Mouse (Mus musculus): Measurements from ENCODE around the gene Dgkz.

Gene Dgkz

DNA sequence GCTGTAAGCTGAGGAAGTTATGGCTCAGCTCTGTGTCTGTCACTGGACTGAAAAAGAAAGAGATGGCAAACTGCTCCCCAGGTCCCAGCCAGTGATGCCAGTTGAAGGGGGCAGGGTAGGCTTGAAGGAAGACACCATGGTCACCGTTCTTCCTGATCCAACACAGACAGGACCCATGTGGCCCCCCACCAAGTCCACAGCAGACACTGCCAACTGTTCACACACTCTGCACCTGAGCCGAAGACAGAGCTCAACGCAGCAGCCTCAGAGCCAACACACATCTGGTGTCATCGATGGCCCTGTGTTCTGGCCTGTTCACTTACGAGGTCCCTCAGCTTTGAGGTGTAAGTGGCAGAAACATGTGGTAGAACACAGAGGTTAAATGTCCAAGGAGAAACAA lies 15.2 kb downstream of the Dgkz start:
- no peak for DNase-seq (ENCODE audit: low spot score)

DNA sequence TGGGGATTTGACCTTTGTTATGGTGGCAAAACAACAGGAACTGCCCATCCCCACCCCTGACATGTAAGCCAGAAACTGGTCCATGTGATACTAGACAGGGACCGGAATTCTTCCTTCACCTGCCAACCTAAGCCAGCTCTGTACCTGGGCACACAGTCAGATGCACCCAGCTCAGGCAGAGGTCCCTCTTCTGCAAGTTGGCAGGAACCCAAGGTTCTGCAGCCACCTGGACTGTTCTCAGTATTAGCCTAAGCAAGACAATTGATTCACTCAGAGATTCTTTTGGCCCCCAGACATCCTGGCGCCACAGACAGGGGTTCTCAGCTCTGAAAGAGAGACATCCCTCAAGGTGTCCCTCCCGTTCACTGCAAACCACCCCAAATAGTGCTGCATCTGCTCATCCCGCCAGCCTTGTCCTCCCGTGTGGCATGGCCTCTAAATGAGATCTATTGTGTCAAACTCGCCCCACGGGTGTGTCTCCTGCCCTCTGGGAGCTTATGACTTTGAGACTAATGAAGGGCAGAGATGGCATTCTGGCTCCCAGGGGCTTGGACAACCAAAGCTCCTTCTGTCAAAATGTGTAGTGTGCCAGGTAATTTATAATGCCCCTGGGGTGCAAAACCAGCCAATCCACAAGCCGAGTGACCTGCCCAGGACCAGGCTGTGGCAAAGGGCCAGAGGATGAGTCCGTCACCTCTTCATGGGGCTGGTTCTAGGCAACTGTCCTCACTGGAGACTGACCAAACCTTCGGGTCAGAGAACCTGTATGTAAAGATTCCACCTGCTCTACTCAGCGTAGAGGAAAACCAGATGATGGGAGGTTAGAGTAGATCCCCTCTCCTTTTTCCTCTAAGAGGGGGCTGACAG lies 15.9 kb downstream of the Dgkz start:
- no peak for DNase-seq (ENCODE audit: low spot score)

DNA sequence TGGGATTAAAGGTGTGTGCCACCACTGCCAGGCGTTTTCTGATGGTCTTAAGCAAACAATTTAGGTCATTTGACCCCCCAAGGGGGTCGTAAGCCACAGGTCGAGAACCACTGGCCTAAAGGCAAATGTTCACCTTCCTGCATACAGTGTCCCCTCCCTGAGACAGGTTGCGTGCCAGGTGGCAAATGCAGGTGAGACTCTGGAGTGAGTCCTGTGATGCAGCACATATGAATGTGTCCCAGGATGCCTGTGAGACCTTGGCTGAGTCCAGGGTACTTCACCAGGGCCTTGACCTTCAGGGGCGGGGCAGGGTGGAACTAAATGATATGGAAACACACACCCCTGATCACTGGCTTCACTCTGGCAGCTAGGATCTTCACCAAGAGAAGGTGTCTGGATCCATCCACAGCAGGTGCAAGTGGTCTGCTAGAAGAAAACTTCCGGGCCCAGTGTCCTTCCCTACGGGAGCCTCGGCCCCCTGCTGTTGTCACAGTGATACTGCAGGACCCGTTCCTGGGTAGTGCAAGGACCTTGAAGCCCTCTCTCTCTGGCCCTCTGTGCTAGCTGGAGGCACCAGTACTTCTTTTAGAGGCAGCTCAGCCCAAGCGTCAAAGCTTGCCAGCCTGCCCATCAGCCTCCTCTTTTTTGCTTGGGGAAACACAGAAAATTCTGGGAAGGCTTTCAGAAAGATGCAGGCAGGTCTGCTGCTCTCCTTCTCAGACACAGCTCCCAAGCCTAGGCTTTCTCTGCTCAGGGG lies 16.8 kb downstream of the Dgkz start:
- DNase-seq (ENCODE audit: low spot score), result no peak

DNA sequence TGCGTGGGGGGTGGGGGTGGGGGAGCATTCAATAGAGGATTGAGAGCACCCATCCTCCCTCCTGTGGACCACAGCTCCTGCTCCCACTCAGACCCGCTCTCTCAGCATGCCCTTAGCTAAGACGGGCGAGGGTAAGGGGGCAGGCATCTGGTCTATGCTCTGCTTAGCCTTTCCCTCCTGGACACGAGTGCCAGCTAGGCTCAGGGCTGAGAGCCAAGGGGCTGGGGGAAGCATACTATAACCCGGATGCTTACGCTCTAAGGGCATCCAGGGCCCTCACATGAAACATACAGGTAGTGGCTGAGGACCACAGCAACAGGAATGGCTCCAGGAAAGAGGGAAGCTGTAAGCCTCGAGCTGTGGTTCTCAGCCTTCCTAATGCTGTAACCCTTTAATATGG lies 17.6 kb downstream of the Dgkz start:
- no peak for DNase-seq (ENCODE audit: low spot score)

DNA sequence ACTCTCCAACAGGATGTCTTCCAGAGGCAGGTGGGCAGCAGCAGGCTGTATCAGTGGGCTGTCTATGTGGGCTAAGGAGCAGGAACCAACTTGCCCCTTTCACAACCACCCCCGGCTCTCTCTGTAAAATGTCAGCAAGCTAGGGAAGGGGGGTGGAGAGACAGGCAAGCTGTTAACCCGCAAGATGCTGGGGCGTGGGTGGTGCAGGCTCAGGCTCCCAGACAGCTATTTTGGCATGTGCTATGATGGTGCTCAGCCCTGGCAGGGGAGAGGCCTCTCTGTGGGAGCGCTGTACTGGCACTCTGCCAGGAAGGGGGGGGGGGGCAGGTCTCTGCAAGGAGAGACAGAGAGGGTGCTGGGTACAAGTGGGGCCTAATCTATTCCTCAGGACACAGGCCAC lies 18.6 kb downstream of the Dgkz start:
- DNase-seq (ENCODE audit: low spot score), result peak; percentile 89

DNA sequence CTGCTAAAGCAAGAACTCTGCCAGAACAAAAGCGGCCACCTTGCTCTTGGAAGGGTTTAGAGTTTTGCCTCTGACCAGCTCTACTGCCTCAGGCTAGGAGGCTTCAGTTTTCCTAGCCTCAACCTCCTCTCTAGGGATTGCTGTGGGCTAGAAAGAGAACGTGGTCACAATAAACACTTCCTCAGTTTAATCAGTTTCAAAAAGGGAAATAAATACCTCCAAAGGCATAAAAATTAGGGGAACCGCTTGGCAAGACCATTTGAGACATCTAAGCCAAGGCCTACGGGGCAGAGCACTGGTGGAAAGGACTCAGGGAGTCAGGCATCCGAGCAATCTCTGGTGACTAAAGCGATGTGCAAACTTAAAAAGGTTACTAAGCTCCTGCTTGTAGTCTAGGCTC lies 19.8 kb downstream of the Dgkz start:
- no peak for DNase-seq (ENCODE audit: low spot score)

DNA sequence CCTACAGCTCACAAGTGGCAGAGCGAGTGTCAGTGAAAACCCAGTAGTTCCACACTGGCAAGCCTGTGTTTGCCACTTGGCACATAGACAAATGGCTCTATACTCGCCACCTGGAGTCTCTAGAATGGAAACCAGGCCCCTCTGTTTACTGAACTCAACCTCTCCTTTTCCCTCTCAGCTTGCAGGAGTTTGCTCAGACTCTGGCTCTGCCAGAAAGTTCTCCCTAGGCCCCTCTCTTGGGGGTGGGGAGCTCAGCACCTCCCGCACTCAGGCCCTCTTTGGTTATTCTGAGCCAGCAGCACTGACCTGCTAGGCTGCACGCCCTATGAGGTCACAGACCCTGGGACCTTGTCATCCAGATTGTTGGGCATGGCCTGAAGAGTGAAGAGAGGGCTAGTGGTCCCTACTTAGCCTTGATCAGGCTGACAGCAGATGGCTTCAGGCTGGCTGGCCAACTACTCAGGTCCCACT lies 20.5 kb downstream of the Dgkz start:
- no peak for DNase-seq (ENCODE audit: low spot score)

DNA sequence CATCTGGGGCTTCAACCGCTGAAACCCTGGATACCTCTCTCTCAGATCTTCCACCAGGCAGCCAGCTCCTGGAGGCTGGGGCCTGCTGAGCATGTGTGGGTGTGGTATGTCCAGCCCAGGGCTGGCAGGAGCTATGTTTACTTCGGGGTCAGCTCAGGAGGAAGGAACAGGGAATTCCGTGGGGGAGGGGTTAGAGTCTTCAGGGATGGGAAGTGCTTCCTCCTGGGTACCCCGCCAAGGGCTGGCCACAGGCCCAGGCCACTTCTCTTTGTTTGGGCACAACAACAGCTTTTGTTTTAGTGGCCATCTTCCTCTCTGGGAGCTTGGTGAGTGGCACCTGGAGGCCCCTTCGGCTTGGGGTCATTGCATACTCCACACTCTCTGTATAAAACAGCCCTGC lies 21.8 kb downstream of the Dgkz start:
- no peak for DNase-seq (ENCODE audit: low spot score)

DNA sequence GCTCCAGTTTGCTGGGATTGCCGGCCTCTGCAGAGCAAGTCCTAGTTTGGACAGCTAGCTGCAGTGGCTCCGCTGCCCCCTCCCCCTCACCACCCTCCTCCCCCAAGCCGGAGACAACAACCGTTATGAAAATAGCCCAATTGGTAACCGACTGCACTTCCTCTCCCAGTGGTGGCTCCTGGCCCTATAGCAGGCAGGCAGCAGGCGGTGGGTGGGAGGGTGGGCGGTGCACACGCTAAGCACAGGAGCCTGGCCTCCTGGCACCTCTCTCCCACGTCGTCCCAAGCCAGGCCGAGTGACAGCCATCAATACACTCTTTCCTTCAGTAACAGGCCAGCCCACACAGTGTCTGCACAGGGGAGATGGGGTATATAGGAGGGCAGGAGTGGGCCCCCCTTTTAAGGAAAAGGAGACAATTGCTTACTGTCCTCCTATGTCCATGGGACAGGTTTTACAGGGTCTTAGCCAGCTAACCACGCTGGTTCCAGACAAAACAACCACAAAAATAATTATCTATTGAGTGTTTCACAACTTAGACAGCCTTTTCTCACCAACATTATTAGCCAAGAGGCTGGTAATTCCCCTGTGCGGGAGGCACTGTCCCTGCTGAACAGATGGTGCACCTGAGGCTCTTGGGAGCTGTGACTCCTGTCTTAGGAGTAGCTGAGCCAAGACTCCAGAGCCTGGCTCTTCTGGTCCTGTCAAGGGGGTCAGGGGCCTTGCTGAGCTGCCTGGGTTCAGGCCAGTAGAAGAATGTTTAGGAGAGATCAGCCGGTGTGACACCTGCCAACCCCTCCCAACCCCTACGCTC lies 25.2 kb downstream of the Dgkz start:
- no peak for DNase-seq (ENCODE audit: low spot score)

DNA sequence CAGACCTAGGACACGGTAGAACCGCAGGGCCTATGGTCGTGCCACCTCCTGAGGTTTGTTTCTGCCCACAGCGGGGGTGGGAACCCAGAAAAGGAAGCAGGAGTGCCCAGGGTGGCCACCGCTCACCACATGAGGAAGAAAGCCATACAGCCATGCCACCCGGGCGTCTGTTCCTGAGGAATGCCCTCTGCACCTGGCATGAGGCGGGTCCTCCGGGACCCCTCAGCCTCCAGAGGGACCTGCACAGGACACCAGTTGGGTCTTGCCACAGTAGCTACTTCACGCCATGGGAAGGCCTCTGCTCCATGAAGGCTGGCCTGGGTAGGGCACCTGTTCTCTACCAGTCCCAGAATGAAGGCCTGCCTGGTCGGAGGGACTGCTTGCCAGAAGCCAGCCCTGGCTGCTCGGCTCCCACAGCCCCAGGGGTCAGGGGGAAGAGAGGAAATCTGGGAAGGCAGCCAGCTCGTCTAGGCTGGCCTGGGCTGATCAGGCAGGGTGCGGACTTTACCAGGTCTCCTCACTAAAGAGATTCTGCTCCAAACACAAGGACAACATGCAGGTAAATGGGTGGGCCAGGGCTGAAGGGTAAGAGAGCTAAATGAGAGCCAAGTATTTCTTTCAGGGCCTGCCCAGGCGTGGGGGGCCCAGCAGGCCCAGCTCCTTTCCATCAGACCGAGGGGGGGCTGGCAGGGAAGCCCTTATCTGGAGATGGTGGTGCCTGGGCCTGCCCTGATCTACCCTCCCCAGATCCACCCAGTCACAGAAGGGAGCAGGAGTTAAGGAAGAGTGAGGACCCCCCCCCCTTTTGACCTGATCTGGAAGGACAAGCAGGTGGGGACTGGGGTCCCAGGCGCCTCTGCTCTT lies 26.0 kb downstream of the Dgkz start:
- no peak for DNase-seq (ENCODE audit: low spot score)

DNA sequence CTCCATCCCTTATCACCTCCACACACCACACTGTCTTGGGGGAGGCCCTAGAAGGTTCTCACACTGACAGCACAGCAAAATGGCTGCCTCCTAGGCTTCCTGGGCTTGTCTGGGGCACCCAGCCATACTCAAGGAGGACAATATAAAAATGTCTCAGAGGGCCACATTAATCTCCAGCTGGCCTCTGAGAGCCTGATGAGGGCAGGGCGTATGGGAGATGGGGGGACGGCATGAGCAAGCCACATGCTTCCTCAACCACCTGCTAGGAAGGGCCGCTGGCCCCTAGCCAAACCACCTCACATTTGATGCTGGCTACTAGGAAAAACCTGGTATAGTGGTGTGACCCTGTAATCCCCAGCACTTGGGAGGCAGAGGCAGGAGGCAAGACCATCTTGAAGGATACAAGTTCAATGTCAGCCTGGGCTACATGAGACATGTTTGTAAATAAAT lies 26.8 kb downstream of the Dgkz start:
- no peak for DNase-seq (ENCODE audit: low spot score)

DNA sequence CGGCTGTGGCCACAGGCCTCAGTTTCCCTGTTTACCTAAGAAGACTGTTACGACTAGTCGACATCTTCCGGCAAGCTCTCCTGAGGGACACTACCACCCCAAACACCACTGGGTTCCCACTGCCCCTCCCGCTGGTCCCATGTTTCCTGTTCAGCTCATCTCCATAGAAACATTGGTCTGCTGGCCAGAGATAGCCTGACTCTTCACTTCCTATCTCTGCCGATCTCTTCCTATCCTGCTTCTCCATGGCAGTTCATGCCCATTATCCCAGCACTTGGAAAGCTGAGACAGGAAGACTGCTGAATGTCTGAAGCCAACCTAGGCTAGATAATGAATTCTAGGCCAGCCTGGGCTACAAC lies 27.5 kb downstream of the Dgkz start:
- no peak for DNase-seq (ENCODE audit: low spot score)

DNA sequence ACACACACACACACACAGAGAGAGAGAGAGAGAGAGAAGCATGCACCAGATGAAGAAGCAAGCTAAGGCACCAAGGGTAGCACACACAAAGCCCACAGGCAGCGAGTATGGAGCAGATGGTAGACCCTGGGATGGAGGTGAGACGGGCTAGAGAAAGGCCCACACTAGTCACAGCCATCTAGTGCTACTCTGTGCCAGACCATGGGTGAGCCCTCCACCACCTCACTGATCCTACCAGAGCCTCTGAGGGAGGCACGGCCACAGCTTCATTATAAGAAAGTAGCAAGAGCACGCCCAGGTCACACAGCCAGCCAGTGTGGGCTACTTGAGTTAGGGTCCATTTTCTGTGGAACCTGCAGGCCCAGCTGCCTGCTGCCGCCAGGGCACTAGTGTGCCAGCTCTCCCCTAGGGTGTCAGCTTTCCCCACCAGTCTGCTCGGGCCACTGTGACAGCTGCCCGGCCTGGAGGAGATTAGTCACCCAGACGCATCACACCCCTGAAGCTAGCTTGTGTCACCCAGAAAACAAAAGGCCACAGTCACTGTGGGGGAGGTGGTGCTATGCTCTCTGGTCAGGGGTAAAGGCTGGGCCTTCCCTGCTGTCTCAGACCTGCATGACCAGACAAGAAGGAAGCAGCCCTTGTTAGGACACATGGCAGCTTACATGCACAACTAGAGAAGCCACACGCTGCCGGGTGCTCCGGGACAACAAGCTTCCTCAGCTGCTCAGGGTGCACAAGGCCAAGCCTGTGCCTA lies 28.1 kb downstream of the Dgkz start:
- no peak for DNase-seq (ENCODE audit: low spot score)

DNA sequence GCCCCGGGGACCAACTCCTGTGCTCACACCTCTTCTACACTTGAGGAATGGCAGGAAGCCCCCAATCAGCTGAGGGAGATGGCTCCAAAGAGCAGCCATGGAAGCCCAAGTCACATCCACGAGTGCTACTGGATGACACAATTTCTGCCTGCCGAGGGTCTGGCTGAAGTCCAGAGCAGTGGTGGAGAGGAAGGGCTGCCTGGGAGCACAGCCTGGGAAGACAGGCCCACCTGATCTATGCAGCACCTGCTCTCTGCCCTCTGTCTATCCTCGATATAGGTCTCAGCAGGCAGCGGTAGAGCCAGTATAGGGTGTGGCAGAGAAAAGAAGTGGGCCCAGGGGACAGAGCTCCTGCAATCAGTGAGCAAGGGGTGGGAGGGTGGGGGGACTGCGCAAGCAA lies 28.8 kb downstream of the Dgkz start:
- no peak for DNase-seq (ENCODE audit: low spot score)

DNA sequence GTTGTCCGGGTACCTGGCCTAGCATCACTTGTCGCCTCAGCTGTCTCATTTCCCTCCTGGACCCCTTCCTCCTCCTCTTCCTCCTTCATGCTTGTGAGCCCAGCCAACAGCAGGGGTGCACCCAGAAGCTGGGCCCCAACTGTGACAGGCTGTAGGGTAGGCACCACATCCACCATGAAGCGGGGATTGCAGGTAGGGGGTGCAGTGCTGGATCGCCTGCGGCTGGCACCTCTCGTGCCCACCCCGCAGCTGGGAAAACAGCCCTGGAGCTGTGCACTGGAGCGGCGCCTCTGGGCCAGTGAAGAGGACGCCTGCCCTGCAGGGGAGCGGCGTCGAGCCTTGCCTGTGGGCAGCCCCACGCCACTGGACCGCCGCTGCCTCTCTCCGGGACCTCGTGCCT lies 30.2 kb downstream of the Dgkz start, which contains the start of gene Gm9821:
Gene Gm9821, plus strand, starts transcription at position 221 of the 400 bp plus-strand sequence.
- no peak for DNase-seq (ENCODE audit: low spot score)

DNA sequence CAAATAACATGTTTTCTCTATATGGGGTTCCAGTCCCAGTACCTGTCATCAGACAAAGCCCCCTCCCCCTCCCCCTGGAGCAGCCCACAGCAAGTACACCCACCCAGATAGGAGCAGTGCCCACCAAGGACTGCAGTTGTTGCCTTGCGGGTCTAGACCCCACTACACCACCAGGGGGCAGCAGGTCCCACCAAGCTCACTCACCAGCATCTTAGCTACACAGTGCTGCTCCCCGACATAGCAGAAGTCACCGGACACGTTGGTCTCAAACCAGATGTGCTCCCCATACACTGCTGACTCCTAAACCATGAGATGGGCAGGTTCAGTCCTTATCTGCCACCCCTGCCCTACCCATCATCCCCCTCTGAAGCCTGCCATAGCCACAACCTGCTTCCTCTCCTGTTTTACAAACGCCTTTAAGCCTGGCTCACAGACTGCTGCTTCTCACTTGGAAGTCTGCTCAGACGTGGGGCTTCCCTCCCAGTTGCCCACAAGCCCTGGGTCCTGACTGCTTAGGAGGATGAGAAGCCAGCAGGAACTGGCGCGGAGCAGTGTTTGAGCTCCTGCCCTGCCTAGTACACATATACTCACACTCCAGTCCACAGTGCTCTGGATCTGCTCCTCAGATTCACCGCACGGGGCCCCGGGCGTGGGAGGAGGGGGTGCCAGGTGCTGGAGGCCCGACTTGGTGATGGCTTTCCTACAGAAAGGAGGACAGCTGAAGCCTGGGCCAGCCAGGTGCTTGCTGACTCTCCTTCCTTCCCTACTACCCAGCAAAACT lies 31.3 kb downstream of the Dgkz start:
- DNase-seq (ENCODE audit: low spot score), result peak; percentile 68

DNA sequence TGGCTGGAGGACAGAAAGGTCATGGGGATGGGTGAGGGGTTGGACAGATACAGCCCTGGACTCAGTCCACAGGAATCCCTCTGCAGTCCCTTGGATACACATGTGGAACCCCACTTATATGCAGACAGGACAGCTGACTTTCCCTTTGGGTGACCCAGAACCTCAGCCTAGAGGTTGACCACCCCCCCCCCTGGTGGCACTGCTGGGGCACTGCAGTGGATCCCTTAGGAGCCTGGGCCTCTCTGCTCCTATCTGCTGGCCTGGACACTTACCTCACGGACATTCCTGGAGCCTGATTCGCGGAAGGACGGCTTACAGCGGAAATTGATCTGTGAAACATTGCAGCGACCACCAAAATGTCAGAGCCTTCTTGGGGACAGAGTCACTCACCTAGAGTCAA lies 33.3 kb downstream of the Dgkz start:
- DNase-seq (ENCODE audit: low spot score), result no peak

DNA sequence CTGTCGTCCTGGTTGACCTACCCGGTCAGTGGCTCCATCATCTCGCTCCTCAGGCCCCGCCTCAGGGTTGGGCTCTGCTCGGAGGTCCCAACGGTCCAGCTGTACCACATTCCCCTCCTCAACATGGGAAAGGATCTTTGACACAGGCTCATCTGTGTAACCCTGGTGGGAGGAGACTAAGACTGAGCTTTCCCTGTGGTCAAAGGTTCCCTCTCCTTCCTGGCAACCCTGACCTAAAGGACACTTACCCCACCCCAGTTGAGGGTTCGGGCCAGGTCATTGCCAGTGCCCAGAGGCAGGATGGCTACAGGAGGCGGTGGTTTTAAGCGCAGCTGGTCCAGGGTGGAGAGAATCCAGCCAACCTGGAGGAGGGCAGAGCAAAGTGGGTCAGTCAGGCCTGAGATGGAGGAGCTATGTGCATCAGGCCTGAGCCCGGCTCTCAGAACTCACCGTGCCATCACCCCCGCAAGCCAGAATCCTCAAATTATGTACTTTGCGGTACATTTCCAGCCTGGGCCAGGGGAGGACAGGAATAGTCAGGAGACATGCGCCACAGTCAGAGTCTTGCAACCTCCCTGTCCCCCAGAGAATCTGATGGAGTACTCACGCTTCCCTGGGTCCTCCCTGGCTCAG lies 36.2 kb downstream of the Dgkz start:
- DNase-seq (ENCODE audit: low spot score), result no peak

DNA sequence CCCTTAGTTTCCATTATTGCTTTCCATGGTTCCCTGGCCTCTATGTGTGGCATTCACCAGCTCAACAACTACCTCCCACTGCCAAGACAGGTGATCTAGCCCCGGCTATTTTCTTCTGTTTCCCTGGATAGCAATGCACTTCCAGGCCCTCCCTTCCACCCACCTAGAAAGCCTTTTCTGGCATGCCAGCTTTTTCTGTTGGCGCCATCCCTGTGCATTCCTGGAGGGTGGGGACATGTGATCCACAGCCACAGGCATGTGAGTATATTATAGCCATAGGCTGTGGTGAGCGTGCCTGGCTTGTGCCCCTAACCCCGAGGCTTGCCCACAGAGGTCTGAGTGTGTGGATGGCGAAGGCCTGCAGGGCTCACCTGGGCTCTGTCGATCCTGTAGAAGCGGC lies 39.5 kb downstream of the Dgkz start:
- no peak for DNase-seq (ENCODE audit: low spot score)

All from left cerebral cortex, adult 11 months (tissue).